Mouse (Mus musculus) mesoderm, embryonic 11.5 days (tissue): ENCODE results near the gene Olfr657.

Experiments
- DNase-seq: peaks from one replicate; pipeline ENCODE4 v3.0.0-alpha.2; 2012; ENCODE audit warnings: low read depth, low spot score

Olfr657 gene

GRCm38 (mm10) chr7:104624494-104624893, at the start of gene Olfr657:
Gene Olfr657, plus strand, starts transcription at chr7:104624794.
- no peak for DNase-seq

- DNase-seq, result no peak
These were observed 47.6 kb upstream of the Olfr657 start, which contains the start of gene Olfr653 for GRCm38 (mm10) chr7:104577014-104577413. Gene Olfr653, plus strand, starts transcription at chr7:104577314.

GRCm38 (mm10) chr7:104580846-104581245, 43.7 kb upstream of the Olfr657 start:
- no peak for DNase-seq

GRCm38 (mm10) chr7:104581429-104581828, 43.2 kb upstream of the Olfr657 start:
- no peak for DNase-seq

DNA sequence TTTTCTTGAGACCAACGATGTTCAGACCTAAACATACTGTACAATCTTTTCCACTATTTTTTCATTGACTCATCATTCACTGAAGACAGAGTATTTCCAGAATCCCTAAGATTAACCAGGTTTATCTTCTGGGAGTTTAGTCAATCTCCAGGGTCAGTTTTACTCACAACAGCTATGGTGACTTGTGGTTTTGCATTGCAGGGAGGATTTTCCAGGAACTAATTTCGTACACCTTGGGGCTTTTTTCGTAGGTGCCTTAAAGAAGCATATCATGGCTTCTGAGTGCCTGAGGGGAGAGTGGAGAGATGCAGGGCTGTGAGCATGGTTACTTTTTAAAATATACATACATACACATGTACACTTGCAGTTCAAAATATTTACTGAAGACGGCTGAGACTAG, 37.9 kb upstream of the Olfr657 start, which contains the start of gene Olfr654:
Olfr654 (plus strand) TSS at position 301 of the 400 bp plus-strand sequence.
- no peak for DNase-seq

DNA sequence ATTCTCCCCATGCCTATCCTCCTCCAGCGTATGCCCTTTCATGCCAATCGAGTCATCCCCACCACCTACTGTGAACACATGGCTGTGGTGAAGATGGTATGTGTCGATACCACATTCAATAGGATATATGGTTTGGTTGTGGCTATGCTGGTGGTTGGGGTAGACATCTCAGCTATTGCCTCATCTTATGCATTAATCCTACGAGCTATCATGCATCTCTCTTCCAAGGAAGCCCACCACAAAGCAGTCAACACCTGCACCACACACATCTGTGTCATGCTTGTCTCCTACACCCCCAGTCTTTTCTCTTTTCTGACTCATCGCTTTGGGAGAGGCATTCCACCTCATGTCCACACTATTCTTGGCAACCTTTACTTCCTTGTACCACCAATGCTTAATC, 36.3 kb upstream of the Olfr657 start:
- no peak for DNase-seq

DNA sequence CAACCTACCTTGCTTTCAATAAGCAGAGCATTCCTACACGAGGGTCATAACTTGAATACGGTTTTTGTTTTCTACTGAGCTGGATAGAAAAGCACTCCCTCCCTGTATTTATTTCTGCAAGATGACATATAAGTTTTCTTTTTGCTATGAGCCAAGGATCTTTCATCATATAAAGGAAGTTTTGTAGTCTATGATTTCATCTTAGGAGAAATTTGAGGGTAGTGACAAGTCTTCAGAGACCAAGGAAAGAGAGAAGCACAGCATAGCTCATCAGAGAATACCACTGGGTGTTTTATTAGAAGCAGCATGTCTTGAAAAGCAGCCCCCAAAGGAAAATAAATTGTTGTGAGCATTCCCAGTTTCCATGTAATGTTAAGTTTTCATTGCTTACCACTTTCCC, 22.9 kb upstream of the Olfr657 start, which contains the start of gene Olfr655:
Olfr655 (minus strand) TSS at position 101 of the 400 bp plus-strand sequence.
- DNase-seq, result no peak

GRCm38 (mm10) chr7:104603173-104603572, 21.4 kb upstream of the Olfr657 start:
- DNase-seq, result peak; percentile 35

GRCm38 (mm10) chr7:104604727-104605126, 19.9 kb upstream of the Olfr657 start:
- DNase-seq, result no peak

- DNase-seq, result no peak
These were observed 10.9 kb upstream of the Olfr657 start, which contains the start of gene Olfr656 for GRCm38 (mm10) chr7:104613655-104614054. Gene Olfr656, plus strand, starts transcription at chr7:104613955.

DNA sequence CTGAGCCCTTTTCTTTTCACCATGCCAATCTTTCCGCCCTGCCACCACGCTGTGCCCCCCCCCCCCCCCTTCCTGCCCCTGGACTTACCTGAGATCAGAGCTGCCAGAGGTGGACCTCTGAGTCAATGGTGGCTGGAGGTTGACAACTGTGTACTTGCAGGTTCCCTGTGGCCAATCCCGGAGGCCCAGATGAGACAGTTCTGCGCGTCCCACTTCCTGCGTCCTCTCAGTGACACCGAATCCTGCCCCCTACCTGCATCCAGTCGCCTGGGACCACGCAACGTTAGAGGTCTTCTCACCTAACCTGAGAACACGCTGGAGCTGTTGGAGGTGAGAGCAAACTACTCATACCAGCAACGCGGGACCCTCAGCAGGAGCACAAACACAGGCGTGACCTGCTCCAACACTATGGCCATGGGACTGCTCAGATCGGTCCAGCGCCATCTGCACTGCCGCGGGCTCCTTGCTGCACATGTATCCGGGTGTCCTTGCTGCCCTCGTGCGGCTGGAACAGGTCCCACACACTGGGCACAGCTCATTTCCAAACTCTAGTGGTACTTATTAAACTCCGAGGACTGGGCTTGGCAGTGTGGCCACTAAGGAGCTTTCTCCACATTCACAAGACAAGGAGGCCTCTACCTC, 22.4 kb downstream of the Olfr657 start, which contains the start of gene Olfr658:
Olfr658 (minus strand) TSS at position 465 of the 642 bp plus-strand sequence.
- peak; percentile 62 for DNase-seq

DNA sequence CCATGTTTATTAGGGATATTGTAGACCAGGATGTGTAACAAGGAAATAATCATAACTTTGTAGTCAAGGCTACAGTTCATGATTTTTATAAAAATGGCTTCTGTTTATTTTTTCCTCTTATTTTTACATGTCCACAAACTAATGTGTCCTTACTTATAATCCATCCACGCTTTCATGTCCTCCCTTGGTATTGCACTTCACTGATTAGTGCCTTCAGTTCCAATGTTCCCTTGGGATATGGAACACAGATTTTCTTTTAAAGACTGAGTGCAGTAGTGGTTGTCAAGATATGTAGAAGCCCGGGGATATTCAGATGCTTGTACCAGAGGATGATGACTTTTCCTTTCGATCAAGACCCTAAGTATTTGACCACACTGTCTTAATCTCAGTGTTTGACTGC, 41.9 kb downstream of the Olfr657 start, which contains the start of gene Olfr659:
Olfr659 (plus strand) TSS at position 301 of the 400 bp plus-strand sequence.
- no peak for DNase-seq

DNA sequence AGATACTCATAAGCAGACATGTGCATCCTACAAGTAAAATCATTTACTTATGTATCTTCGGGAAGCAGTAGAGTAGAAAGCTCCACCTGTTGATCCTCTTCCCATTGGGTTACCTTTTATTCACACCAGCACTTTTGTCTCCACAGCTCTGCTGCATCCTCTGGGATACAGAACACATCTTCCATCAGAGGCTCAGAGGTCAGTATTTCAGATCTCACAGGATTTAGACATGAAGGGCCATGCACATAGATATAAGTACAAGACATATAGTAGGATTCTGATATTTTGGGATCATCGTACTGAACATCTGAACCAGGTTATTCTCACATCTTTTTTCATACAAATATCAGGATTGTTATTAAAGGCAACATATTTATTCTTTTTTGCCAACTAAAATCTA, 61.6 kb downstream of the Olfr657 start, which contains the start of gene Olfr661:
Olfr661 (plus strand) TSS at position 301 of the 400 bp plus-strand sequence.
- DNase-seq, result no peak
